Mouse (Mus musculus) kidney, postnatal 25 days (tissue): Measurements from ENCODE around the gene Cd300ld3.
"Not testable (repeated sequence)": the region's sequence is repeated elsewhere in the genome, so short reads cannot be mapped to it uniquely, and the experiment has no call there.

Source experiments
- DNase-seq, 2 experiments: peaks; one replicate each; pipeline ENCODE4 v3.0.0; 2021; ENCODE audit warnings: mixed read lengths in 2 of 2

Gene Cd300ld3

GRCm38 (mm10) chr11:115052206-115052605, 4.0 kb upstream of the Cd300ld3 start:
- DNase-seq: peak in 1 of 2 experiments; percentile 68

- no peak for DNase-seq
These were observed 1.2 kb upstream of the Cd300ld3 start for GRCm38 (mm10) chr11:115049282-115049895.

DNA sequence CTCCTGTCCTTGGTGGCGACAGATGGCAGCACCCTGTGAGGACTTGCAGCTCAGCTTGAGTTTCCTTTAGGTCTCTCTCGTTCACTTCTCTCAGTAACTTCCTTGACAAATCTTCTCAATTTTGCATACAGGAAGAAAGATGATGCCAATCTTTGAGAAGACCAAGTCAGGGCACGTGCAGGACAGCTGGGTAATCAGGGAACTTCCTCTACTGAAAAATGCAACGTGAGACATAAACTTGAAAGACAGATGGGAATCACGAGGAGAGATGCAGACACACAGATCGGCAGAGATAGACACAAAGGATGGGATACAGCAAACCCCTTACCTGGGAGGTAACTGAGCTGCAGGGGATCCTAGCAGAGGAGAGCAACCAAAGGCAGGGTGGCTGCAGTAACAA, 10.5 kb downstream of the Cd300ld3 start, which contains the start of gene Cd300ld5:
TSS of gene Cd300ld5 (minus strand) at position 101 of the 400 bp plus-strand sequence.
- not testable (repeated sequence) for DNase-seq

DNA sequence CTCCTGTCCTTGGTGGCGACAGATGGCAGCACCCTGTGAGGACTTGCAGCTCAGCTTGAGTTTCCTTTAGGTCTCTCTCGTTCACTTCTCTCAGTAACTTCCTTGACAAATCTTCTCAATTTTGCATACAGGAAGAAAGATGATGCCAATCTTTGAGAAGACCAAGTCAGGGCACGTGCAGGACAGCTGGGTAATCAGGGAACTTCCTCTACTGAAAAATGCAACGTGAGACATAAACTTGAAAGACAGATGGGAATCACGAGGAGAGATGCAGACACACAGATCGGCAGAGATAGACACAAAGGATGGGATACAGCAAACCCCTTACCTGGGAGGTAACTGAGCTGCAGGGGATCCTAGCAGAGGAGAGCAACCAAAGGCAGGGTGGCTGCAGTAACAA, 21.3 kb downstream of the Cd300ld3 start, which contains the start of gene Cd300ld4:
TSS of gene Cd300ld4 (minus strand) at position 101 of the 400 bp plus-strand sequence.
- DNase-seq: not testable (repeated sequence)

DNA sequence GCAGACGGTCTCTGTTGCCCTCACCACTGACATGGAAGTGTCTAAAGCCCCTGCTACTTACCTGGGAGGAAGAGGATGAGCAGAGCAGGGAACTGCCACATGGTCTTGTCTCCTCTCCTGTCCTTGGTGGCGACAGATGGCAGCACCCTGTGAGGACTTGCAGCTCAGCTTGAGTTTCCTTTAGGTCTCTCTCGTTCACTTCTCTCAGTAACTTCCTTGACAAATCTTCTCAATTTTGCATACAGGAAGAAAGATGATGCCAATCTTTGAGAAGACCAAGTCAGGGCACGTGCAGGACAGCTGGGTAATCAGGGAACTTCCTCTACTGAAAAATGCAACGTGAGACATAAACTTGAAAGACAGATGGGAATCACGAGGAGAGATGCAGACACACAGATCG, 32.1 kb downstream of the Cd300ld3 start, which contains the start of gene Cd300ld2:
TSS of gene Cd300ld2 (minus strand) at position 101 of the 400 bp plus-strand sequence.
- not testable (repeated sequence) for DNase-seq

DNA sequence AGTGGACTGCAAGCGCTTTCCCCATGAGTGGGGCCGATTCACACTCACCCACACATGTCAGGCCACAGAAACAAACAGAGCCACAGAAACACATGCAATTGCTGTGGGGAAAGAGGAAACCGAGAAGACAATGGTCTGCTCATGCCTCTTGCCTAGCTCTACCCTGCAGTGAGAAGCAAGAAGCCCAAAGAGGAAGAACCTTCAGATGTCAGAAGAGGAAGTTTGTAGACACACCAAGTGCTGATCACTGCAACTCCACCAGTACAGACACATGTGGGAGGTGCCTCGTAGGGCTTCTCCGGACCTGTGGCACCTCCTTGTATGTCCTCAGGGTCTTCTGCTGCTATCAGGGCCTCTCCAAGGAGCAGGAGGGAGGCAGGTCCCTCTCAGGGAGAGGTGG, 44.1 kb downstream of the Cd300ld3 start:
- no peak for DNase-seq

DNA sequence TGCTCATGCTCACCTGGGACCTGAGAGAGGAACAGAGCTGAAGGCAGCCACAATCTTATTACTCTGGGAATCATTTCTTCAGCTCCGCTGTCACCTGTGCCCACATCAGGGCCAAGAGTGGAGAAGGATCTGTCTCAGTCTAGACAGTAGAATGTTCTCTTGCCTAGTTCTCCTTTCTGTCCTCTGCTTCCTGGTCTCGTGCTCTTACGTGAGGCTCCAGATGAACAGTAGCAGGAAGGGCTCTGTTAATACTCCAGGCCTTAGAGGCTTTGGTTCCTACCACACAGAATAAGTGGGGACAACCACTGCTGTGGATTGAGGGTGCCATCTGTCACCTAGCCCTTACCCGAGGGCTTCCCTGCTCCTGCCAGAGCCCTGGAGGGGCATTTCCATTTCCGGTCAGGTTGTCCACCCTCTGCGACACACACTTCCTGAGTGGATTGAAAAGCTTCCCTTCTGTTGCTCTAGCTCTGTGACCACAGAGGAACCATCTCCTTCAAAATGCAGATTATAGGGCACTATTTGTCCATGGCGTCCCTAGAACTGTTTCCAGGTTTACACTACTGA, 46.7 kb downstream of the Cd300ld3 start, which contains the start of gene Cd300c2:
TSS of gene Cd300c2 (minus strand) at position 407 of the 567 bp plus-strand sequence.
- peak in 1 of 2 experiments; percentile 28 for DNase-seq
